Mouse (Mus musculus): Measurements from ENCODE around the gene Cbx2.

DNA sequence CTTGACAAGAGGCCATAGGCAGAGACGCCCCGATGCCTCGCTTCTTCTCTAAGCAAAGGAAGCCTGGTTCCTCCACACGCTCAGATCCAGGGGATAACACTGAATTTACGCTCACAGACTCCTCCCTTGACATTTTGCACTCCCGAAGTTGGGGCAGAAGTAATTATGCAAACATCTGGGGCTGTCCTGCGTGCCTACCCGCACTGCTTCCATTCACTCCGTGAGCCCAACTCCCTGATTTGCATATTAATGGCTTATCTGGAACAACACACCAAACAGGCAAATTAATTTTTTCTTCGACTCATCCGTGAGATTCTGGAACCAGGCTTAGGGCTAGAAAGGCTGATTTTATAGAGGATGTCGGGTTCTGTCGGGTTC is 25.4 kb downstream of the Cbx2 start:
- TF ChIP-seq SIN3A (IDR thresholded peaks at IDR 0.05; ENCODE audit: low read length): no peak
- TF ChIP-seq CTCF (IDR thresholded peaks at IDR 0.05 in 2 of 3, conservative IDR thresholded peaks at IDR 0.05 in 1 of 3; ENCODE audit: control insufficient read depth in 1 of 3, insufficient read depth in 1 of 3, low read depth in 2 of 3, low read length in 3 of 3, poor library complexity in 1 of 3, severe bottlenecking in 1 of 3): no peak
- TF ChIP-seq POLR2A (IDR thresholded peaks at IDR 0.05; ENCODE audit: control insufficient read depth in 1 of 2, insufficient read depth in 1 of 2, low read depth in 1 of 2, low read length in 2 of 2, poor library complexity in 1 of 2): no peak
- TF ChIP-seq GATA1 (IDR thresholded peaks at IDR 0.05; ENCODE audit: low read depth, low read length): no peak
- no peak for TF ChIP-seq POLR2AphosphoS2 (IDR thresholded peaks at IDR 0.05; ENCODE audit: low read length)
- TF ChIP-seq GABPA (IDR thresholded peaks at IDR 0.05; ENCODE audit: low read depth, low read length): no peak
- no peak for TF ChIP-seq RAD21 (IDR thresholded peaks at IDR 0.05; ENCODE audit: low read depth, low read length)
- no peak for TF ChIP-seq EP300 (IDR thresholded peaks at IDR 0.05; ENCODE audit: low read depth in 1 of 2, low read length in 2 of 2)
- no peak for TF ChIP-seq RCOR1 (IDR thresholded peaks at IDR 0.05; ENCODE audit: low read depth, low read length)
- no peak for TF ChIP-seq ETS1 (IDR thresholded peaks at IDR 0.05; ENCODE audit: low read depth, low read length)
- TF ChIP-seq USF1 (IDR thresholded peaks at IDR 0.05; ENCODE audit: low read depth, low read length): no peak
